Mouse (Mus musculus) small intestine, adult 2 months (tissue): Measurements from ENCODE around the gene Vkorc1.

Experiments
- CTCF ChIP-seq: fragments of 200-500 bp; IDR thresholded peaks from 2 replicates; pipeline ENCODE4 v1.5.1; 2012; ENCODE audit warnings: low read depth, mild to moderate bottlenecking, control low read depth, inconsistent platforms, low read length, moderate library complexity, mixed read lengths; ENCODE audit not compliant: insufficient replicate concordance, insufficient read length; ENCODE audit errors: extremely low read depth
- POLR2A ChIP-seq: fragments of 200-500 bp; IDR thresholded peaks from 2 replicates; pipeline ENCODE4 v1.6.1; 2012; ENCODE audit warnings: low read depth, mild to moderate bottlenecking, control low read depth, inconsistent platforms, low read length, moderate library complexity

- no peak for TF ChIP-seq POLR2A
- no peak for TF ChIP-seq CTCF
Observed at GRCm38 (mm10) chr7:127944614-127945013, 49.2 kb upstream of the Vkorc1 start.
